Mouse (Mus musculus) inflammation-experienced regulatory T-cells, adult 6 months (primary cell): ENCODE measurements around the gene Sema7a. TPM values are rescaled to one million over a fixed set of nuclear protein-coding genes. Genes with fewer than 3 reads are reported as not detected.

ENCODE experiments used
- ATAC-seq: one replicate; pipeline ENCODE4 v1.8.0; 2017
- polyA plus RNA-seq, 3 experiments: library from polyadenylated mRNA; unstranded; fragments of 100-300 nt; shearing (Covaris generic); gene quantifications; one replicate each; pipeline ENCODE4 v1.2.1; 2017

The Sema7a gene
- polyA plus RNA-seq, 3 experiments from 2014 or later, result 1.8 TPM; not detected in 2

DNA sequence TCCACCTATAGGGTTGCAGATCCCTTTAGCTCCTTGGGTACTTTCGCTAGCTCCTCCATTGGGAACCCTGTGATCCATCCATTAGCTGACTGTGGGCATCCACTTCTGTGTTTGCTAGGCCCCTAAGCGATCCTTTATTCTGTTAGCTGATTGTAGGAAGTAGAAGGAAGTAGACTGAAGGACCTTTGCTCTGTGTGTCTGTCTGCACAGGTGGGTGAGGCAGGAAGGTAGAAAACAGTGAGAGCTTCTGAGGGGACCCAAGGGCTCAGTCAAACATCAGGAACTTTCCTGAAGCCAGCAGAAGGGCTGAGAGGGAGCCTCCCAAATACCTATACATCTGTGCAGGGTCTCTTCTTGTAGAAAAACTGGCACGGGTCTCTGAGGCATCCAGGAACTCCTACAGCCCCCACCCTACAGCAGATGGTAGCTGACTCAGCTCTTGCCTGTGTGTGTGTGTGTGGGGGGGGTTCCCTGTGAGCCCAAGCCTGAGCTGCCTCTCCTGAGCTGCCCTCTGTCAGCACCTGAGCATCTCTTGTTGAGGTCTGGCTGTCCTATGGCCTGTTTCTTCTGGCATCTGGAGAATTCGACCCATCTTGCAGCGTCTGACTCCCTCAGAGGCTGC is 35.4 kb downstream of the Sema7a start:
- ATAC-seq, result no peak

DNA sequence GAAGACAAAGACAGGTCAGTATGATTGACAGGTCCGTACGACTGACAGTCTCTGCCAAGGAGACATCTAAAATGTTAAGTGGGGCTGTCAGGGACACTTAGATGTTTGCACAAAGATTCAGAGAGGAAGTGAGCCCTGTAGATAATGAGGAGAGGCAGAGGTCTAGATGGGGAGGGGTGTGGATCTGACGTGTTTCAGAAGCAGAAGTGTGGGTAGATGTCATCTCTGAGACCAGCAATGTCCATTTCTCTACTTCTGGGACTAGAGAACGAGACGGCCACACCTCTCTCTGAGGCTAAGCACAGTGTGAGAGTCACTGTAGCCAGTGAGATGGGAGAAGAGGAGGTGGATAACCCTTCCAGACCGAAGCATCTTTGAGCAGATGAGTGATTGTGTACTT is 38.1 kb downstream of the Sema7a start:
- no peak for ATAC-seq

DNA sequence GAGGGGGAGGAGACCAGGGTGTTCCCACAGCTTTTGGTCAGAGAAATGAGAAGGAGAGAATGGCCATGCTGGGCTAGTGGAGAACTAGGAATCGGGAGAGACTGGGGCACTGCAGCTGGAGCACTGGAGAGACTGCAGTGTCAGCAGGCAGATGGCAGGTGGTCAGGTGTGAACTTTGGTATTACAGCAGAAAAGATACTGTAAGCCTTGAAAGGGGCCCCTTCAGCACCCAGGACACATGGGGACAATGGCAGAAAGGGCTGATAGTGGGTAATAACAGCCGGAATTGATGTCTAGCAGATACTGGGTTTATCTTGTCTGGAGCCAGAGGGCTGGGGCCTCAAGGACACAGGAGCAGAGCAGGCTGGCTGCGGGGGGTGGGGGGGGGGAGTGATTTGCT is 38.9 kb downstream of the Sema7a start:
- no peak for ATAC-seq

DNA sequence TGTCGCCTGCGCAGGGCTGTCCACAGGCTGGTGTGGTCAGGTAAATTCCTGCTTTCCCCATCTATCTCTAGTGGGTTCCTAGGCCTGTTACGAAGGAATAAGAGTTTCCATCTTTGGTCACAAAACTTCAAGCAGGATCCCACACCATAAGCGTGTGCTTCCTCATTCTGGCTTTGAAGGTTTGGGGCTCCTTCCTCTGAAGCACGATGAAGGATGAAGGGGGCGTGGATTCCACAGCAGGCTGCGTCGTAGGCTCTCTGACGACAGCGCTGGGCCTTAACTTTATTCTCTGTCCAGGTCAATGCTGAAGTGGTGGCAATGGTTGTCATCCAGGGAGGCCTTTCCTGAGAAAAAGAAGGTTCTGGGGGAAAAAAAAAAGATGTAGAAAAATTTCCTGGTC is 40.7 kb downstream of the Sema7a start:
- no peak for ATAC-seq

DNA sequence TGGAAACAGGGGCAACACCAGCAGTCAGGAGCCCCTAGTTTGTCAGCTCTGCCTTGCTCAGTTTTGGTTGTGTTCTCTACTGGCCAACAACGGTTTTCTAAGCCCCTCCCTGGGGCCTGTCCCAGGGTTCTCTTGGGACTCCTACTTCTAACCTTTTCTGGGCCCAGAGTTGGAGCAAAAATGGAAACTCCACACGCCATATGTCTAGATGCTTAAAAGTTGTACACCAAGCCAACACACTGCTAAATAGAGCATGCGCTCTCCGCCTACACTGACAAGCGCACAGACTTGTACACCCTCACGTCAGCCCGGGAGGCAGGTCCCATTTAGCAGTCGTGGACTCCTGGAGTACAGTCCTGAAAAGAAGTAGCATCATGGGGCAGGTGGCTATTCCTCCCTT is 45.4 kb downstream of the Sema7a start:
- ATAC-seq, result no peak

DNA sequence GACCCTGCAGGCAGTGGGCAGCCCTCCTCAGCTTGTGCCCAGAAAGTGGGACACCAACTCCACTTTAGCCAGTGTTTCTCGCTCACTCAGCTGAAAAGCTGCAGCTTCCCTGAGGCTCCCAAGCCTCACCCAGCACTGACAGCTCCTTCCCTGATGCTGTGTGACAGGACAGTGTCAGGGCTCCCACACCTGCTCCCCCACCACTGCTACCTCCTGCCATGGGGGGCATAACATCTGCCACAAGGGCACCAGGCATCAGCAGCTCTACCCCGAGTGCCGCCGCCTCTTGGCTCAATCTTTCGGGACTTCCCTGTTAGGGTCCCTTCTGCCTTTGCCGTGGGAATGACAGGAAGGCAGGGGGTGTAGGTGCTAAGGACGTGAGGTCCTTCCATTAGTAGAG is 46.4 kb downstream of the Sema7a start:
- ATAC-seq, result no peak

DNA sequence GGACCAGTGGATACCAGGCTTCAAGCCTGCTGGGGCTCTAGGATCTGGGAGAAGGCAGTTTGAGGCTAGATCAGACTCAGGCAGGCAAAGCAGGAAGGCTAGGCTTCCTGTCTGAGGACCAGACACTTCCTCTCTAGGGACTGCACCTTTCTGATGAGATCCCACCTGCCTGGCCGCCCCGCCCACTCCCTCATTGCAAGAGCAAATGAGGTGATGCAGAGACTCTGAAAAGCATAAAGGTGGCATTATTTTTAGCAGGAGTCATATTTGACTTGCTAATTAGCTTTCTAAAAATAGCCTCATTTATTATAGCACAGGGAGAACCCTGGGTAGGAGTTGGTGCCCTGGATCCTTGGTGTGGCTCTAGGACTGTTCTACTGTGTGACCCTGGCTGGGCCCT is 48.2 kb downstream of the Sema7a start:
- ATAC-seq, result peak; percentile 32

DNA sequence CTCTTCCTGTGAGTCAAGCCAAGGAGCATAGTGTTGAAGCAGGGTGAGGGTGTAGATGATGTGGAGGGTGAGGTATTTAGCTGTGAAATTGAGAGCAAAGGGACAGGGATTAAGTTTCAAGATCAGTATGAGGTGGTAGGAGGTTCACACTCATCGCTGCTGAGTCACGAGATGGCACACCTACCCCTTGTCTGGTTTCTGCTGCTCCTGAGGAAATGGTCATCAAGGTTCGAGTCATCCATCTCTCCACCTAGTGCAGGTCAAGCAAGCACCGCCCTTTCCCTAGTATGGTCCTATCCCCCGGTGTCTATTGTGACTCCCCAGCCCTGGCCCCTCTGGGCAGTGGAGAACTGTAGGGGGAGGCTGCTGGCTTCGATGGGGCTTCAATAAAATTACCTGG is 49.4 kb downstream of the Sema7a start:
- no peak for ATAC-seq

DNA sequence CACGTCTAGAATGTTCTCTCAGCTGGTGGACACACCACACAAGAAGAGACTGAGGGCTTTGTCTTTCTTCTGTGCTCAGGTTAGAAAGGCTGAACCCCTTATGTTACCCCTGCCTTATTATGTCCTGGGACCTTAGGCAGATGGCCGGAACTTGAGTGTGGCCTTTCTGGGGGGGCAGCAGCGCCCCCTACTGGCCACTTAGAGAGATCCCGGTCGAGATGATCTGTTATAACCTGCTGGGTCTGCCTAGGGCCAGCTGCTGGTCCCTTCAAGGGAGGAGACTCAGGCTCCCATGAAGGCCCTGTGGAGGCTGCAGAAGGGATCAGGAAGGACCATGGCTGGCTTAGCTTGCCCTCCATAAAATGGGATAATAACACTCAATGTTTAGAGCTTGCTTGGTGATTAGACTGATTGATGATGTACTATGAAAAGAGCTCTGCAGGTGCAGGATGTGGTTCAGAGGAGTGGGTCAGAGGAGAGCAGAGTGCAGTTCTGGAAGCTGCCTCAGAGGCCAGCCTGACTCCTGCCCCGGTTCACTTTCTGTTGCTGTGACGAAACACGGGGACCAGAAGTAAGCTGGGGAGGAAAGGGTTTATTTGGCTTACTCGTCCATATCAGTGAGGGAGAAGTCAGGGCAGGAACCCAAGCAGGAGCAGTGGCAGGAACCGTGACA is 50.7 kb downstream of the Sema7a start:
- ATAC-seq, result peak; percentile 72

DNA sequence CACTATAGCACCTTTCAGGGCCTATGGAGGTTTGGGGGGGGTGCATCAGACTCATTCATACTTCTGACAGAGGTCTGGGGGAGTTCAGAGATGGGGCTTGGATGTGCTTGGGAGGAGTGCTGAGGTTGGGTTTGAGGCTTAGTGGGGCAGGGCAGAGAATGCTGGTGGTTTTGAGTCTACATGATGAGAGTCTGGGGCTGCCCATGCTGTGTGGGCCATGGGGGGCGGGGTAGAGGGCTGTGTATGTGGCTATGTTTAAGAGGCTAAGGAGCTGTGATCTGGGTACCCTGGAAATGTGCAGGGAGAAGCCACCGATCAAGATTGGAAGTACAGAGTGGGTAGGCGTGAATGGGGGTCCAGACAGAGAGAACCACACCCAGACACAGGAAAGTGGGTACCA is 52.1 kb downstream of the Sema7a start:
- ATAC-seq, result no peak

DNA sequence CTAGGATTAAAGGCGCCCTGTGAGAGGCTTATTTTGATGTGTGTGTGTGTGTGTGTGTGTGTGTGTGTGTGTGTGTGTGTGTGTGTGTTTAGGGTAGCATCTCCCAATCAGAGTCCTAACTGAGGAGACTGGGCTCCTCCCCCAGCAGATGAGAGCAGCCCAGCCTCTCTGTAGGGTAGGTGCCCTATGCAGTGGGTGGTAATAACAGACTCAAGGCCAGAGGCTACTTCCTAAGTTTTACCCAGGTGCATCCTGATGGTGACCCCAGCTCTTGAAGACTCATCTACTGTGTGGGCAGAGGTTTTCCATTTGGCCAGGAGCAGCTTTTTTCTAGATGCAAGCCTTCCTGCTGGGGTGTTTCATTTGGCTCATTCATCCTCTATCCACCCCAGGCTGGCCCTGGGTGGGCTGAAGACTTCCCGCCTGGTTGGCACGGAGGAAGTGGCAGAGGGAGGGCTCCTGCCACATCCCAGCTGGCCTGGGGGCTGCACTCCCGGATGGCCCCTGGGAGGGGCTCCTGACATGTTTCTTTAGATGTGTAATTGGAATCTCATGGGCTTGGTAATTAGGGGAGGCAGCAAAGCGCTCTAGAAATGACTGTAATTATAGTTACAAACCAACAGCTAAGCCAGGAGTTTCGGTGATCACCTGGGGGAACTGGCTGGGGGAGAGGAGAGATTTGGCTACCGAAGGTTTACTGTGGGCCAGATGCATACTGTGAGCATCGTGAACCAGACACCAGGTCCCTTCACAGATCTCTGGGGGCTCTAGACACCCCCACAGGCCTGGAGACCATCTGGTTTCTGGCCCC is 53.1 kb downstream of the Sema7a start:
- no peak for ATAC-seq

DNA sequence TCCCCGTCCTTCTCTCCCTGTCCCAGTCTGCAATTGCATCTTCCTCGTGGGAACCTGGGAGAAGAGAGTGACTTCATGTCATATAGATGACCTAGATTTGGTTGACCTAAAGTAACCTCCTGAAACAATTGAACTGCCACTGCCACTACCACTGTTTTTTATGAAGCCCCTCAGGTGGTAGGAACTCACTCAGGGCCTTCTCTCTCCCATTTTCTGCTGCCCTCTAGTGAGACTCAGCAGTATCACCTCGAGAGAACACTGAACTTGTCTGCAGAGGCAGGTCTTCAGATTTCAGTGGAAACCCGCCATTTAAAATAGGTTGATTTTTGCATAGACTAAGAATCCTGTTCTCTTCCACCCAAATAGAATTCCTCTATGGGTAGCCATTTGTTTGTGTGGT is 55.4 kb downstream of the Sema7a start:
- no peak for ATAC-seq

DNA sequence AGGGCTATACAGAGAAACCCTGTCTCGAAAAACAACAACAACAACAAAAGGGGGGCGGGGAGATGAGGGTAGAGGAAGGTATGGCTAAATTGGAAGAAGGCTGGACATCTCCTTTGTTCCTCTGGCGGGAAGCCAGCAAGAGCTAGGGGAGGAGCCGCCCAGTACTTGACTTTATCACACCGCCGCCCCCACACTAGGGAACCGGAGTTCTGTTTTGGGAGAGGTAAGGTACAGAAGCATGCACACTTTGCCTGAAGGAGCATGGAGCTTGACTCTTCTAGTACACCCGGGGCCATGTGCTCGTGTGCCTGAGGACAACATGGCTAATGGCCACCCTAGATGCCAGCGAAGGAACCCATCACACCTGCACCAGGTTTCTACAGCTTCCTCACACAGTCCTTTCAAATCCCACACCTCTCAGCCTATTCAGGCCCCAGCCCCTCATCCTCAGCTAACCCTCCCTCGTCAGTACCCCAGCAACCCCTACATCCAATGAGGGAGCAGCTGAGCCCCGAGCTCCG is 57.7 kb downstream of the Sema7a start:
- ATAC-seq, result no peak

DNA sequence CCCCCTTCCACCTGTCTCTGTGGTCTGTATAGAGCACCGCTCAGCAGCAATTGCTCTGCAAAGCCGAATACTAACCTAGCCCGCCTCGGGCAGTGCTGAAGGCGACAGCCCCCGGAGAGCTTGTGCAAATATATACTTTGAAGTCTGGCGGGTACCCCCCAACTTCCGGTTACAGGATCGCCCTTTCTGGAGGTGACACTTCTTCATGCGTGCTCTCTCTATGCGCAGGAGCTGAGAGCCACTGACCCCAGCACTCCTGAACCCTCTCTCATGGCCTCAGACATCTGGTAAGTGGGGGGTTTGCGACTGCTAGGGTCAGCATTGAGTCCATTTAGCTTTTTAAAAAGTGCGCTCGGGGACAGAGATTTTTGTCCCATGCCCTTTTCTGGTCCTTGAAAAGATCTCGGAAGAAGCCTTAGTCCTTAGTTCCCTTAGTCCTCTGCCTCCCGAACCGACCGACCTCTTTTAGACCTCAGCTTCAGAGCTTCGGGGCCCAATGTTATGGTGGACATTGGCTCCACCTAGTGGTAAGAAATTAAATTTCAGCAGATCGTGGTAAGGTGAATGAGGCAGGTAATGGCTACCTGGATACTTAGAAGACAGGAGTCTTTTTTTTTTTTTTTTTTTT is 58.2 kb downstream of the Sema7a start:
- ATAC-seq, result peak; percentile 76

DNA sequence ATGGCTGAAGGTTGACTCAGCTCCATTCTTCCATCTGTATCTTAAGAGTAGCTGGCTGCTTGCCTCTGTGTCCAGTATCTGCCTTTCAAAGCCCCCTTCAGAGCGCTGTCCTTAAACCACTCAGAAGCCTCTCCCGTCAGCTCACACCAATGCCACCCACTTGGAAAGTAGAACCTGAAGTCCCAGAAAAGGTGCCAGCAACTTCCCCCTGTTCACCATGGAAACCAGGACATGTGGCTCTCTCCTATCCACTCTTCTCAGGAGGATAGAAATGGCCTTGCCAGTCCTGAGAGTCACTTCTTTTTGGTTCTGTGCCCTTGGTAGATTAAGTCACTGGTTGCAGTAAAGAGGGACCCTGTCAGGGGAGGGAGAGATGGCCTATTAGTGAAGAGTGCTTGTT is 58.8 kb downstream of the Sema7a start:
- no peak for ATAC-seq

DNA sequence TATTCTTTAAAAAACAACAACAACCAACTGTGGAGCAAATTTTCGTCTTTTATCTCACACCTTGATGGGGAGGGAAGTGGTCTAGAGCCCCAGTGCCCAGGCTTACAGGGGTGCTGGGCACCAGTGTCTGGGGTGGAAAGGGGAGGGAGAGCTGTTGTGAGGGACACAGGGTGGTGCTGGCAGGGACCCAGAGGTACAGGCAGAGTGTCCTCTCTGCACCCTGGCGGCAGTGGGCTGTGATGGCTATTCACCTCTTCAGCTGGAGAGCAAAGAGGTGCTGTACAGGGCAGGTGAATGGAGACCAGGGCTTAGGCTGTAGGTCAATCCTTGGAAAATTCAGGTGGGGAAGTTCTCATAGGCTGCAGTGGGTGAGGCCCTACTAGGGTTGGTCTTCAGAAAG is 59.8 kb downstream of the Sema7a start:
- no peak for ATAC-seq

DNA sequence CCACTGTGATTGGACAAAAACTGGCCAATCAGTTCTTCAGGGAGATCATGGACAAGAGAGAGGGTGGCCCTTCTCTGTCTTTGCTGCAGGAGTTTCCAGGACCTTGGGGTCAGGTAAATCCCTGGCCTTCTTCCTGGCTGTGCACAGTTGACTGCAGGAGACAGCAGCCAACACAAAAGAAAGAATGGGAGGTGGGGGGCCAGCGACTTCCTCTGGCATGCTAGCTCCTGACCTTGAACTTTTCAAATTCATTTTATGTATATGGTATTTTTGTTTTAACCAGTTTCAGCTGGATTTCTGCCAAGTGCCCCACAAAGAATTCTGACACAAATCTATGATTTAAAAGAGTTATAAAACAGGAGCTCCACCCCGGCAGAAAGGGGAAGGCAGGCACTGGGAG is 63.4 kb downstream of the Sema7a start:
- ATAC-seq, result no peak

DNA sequence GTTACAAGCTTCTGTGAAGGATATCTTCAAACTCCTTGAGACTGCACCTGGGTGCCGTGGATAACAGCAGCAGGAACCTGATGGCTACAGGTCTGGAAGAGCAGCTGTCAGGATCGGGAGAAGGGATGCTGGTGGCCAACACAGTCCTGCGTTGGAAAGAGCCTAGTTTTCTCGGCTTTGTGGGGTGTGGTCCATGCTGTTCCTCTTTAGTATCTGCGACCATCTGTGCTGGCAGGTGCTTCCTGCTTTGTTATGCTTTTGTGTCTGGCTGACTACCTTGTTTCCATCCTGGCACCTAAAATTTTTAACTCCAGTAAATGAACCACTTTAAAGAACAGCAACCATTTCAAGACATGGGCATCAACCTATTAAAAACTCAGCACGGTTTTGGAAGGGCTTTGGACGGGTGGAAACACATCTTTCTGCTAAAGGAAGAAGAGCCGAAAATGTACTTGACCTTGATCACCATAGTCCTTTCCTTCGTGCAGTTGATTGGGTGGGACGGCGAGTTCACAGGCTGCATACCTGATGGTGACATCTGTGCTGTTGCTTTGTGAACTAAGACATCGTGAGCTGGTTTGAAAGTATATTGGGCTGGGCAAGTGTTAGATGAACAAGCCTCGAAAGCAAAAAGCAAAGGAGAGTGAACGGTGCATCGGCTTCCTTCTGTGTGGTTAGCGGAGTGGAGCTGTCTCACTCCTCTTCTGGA is 66.0 kb downstream of the Sema7a start, which contains the start of gene Cyp11a1:
TSS of gene Cyp11a1 (plus strand) at position 659 of the 709 bp plus-strand sequence.
- no peak for ATAC-seq

DNA sequence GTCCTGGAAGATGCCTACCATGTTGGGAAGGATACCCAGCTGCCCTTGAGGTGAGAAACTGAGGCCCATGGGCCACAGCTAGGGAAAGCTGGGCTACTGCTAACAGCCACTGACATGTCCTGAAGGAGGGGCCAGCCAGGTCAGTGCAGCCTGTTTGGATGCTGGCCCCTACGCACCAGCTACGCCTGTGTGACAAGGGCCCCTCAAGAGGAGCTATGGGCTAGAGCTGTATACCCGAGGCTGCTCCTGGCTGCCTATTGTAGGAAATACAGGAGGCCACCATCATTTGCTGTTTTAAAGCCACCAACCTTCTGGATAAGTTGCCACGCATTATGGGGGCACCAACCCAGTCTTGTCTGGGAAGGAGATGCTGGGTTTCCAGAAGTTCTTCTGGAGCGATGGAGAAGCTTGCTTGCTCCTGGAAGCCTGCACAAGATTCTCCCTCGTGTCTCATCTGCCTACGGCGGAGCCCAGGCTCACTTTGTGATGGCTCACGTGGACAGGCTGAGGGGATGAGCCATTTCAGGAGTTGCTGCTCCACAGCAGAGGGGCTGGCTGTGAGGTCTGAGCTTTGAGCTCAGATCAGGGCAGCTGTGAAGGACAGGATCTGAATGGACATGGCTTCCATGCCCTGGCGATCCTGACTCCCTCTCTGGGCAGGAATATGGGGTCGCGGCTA is 68.6 kb downstream of the Sema7a start:
- ATAC-seq, result no peak

DNA sequence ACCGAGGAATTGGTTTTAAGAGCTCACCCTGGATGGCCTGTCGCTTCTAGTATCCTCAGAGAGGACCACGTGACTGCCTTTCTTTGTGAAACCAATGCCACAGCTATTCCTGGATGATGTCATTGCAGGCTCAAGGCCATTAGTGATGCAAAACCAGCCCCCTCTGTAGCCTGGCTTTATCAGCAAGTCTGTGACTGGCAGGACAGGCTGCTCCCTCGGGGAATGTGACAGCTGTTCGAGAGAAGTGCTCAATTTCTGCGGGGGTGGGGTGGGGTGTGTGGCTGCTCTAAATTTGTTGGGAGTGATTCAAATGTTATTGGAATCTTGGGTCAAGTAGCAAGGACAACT is 69.1 kb downstream of the Sema7a start:
- no peak for ATAC-seq

DNA sequence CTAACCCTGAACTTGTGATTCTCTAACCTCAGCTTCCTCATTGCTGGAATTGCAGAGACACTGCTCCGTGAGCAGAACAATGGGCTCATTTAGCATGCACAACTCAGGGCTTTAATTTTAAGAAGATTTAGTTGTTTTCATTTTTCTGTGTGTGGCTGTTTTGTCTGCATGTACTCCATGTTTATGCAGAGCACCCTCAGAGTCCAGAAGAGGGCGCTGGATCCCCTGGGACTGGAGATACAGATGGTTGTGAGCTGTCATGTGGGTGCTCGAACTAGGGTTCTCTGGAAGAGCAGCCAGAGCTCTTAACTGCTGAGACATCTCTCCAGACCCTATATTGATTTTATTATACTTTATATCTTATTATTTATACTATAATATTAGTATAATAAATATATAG is 69.7 kb downstream of the Sema7a start:
- ATAC-seq, result no peak

DNA sequence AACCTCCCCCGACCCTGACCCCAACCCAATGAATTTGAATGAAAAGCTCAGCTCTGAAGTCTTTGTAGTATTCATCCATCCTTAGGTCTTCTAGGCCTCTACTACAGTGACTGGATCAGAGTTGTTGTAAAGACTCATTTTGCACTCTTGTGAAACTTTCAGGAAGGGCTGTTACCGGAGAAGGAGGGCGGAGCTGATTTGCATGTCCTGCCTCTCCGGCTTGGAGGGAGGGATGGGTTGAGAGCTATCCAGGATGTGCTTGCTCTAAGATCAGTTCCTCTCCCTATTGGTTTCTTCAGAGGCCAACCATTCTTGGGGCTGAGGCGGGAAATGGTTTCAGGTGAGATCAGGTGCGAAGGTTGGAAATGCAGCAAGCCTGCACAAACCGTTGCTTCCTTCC is 71.1 kb downstream of the Sema7a start:
- ATAC-seq, result no peak
